Mouse (Mus musculus) erythroblast, embryonic 14.5 days (primary cell): ENCODE measurements at regions not wholly inside any gene's neighbourhood (a gene's known extent, or its start where the extent isn't known, plus 50 kb on each side); places are given as distances from the start of the nearest gene placed in this dataset.

Source experiments
- GATA1 ChIP-seq: IDR thresholded peaks from 2 replicates; pipeline ENCODE4 v1.6.1; 2012; ENCODE audit warnings: low read length, inconsistent platforms, mixed read lengths
- TAL1 ChIP-seq: IDR thresholded peaks from 3 replicates; pipeline ENCODE4 v1.6.1; 2012; ENCODE audit warnings: low read length, inconsistent platforms, mixed read lengths

- no peak for TF ChIP-seq GATA1
- TF ChIP-seq TAL1: no peak
These were observed 1459.4 kb upstream of the A1bg start for GRCm38 (mm10) chr15:62382233-62382632.
